Mouse (Mus musculus) intestine, postnatal 0 days (tissue): ENCODE measurements around the gene Gal3st3. TPM values are rescaled to one million over a fixed set of nuclear protein-coding genes. Genes with fewer than 3 reads are reported as not detected.

Experiments
- ATAC-seq: fragments of 200-750 bp; cut with Nextera tagmentation; 2 replicates; pipeline ENCODE4 v1.8.0; 2017; ENCODE audit warnings: mild to moderate bottlenecking, moderate TSS enrichment, moderate library complexity
- H3K27ac ChIP-seq: fragments of 300-500 bp; sonication (generic); 2 replicates; pipeline ENCODE4 v1.5.1; 2014; ENCODE audit warnings: mild to moderate bottlenecking, low read depth, low read length, moderate library complexity
- H3K27me3 ChIP-seq: fragments of 300-500 bp; sonication (generic); replicated peaks from 2 replicates; pipeline ENCODE4 v1.6.1; 2014; ENCODE audit warnings: low read length, mixed read lengths; ENCODE audit not compliant: control insufficient read depth, insufficient read depth
- H3K36me3 ChIP-seq: fragments of 300-500 bp; sonication (generic); 2 replicates; pipeline ENCODE4 v1.6.1; 2014; ENCODE audit warnings: mild to moderate bottlenecking, moderate library complexity; ENCODE audit not compliant: control insufficient read depth, insufficient read depth
- H3K4me1 ChIP-seq: fragments of 300-500 bp; sonication (generic); replicated peaks from 2 replicates; pipeline ENCODE4 v1.6.1; 2014; ENCODE audit warnings: antibody characterized with exemption, low read length, mixed read lengths; ENCODE audit not compliant: control insufficient read depth, insufficient read depth
- H3K4me2 ChIP-seq: fragments of 300-500 bp; sonication (generic); replicated peaks from 2 replicates; pipeline ENCODE4 v1.6.1; 2014; ENCODE audit warnings: low read depth, mild to moderate bottlenecking, moderate library complexity
- H3K4me3 ChIP-seq: fragments of 300-500 bp; sonication (generic); 2 replicates; pipeline ENCODE4 v1.5.1; 2014; ENCODE audit warnings: low read depth, low read length
- H3K9ac ChIP-seq: fragments of 300-500 bp; sonication (generic); 2 replicates; pipeline ENCODE4 v1.6.1; 2014; ENCODE audit warnings: mild to moderate bottlenecking, low read depth, low read length
- H3K9me3 ChIP-seq: fragments of 300-500 bp; sonication (generic); 2 replicates; pipeline ENCODE4 v1.6.1; 2016; ENCODE audit warnings: mixed run types; ENCODE audit not compliant: control insufficient read depth
- CTCF ChIP-seq: sonication (generic); IDR thresholded peaks from 2 replicates; pipeline ENCODE4 v1.5.1; 2016; ENCODE audit warnings: low read depth, mild to moderate bottlenecking, control low read depth, antibody characterized with exemption, moderate library complexity
- WGBS: fragments of 180-500 bp; shearing (Covaris S2); extraction: QIAGEN DNeasy Blood & Tissue Kit; methylation state at CpG from one replicate; pipeline ENCODE4 v1.1.7; 2014; 5-methylcytosine and 5-hydroxymethylcytosine counted together
- polyA plus RNA-seq: library from polyadenylated mRNA; unstranded; fragments of >200 nt; fragmentation: Nextera tagmentation; extraction: Ambion mirVana; gene quantifications from 2 replicates; pipeline ENCODE4 v1.2.1, GENCODE M21; 2015

The Gal3st3 gene
- polyA plus RNA-seq, 1 experiment from 2014 or later = 0.55 TPM

GRCm38 (mm10) chr19:5276531-5276930 is 21.6 kb upstream of the Gal3st3 start:
- no peak overlapping the region for H3K4me2 ChIP-seq
- whole genome bisulfite sequencing = 90% methylated on average over 2 of the region's 2 CpGs
- peak; percentile 31 for TF ChIP-seq CTCF
- no peak overlapping the region for H3K4me3 ChIP-seq
- H3K27me3 ChIP-seq = no peaks in the 10 kb centered on the region
- H3K9me3 ChIP-seq = no peaks in the 10 kb centered on the region
- H3K9ac ChIP-seq = no peak overlapping the region
- 0 out of 2 replicates have a peak, but pooled peaks cover 3% of the 10 kb centered on the region for H3K4me1 ChIP-seq
- no peak for ATAC-seq
- H3K36me3 ChIP-seq = peaks cover 49% of the 10 kb centered on the region
- H3K27ac ChIP-seq = no peak overlapping the region

- Histone ChIP-seq H3K27ac (no peak overlapping the region), H3K27me3 (no peaks in the 10 kb centered on the region), H3K4me1 (0 out of 2 replicates have a peak, but pooled peaks cover 2% of the 10 kb centered on the region), H3K36me3 (peaks cover 55% of the 10 kb centered on the region), H3K9ac (no peak overlapping the region), H3K4me3 (no peak overlapping the region), H3K4me2 (no peak overlapping the region), H3K9me3 (no peaks in the 10 kb centered on the region)
- peak; percentile 52 for TF ChIP-seq CTCF
- WGBS = 85% methylated on average over 3 of the region's 3 CpGs
- ATAC-seq = no peak
Observed at GRCm38 (mm10) chr19:5277140-5277539, 21.0 kb upstream of the Gal3st3 start.

GRCm38 (mm10) chr19:5278381-5278780 is 19.8 kb upstream of the Gal3st3 start:
- Histone ChIP-seq H3K9me3 (no peaks in the 10 kb centered on the region), H3K4me2 (no peak overlapping the region), H3K4me1 (no peaks in the 10 kb centered on the region), H3K36me3 (peaks cover 67% of the 10 kb centered on the region), H3K4me3 (no peak overlapping the region), H3K9ac (no peak overlapping the region), H3K27me3 (no peaks in the 10 kb centered on the region), H3K27ac (no peak overlapping the region)
- no peak for TF ChIP-seq CTCF
- 43% methylated on average over 8 of the region's 8 CpGs for WGBS
- ATAC-seq = peak; percentile 75

- under 1% methylated on average over 46 of the region's 46 CpGs for WGBS
- ATAC-seq = peak; percentile 98
- no peaks in the 10 kb centered on the region for H3K27me3 ChIP-seq
Observed at GRCm38 (mm10) chr19:5294972-5295735, 3.0 kb upstream of the Gal3st3 start, which contains the start of gene Sf3b2. TSS of gene Sf3b2 (minus strand) at chr19:5295455.

GRCm38 (mm10) chr19:5295736-5296075 is 2.4 kb upstream of the Gal3st3 start:
- H3K9ac ChIP-seq = peak overlapping the region; percentile 34
- no peaks in the 10 kb centered on the region for H3K9me3 ChIP-seq
- H3K27ac ChIP-seq = peak overlapping the region; percentile 41; the same call in 1 of the 2 replicates
- no peak for TF ChIP-seq CTCF
- ATAC-seq = peak; percentile 48
- peaks cover 5% of the 10 kb centered on the region; the same call in 1 of the 2 replicates for H3K4me1 ChIP-seq
- no peaks in the 10 kb centered on the region for H3K27me3 ChIP-seq
- 4% methylated on average over 13 of the region's 13 CpGs for WGBS
- peak overlapping the region; percentile 85 for H3K4me2 ChIP-seq
- H3K4me3 ChIP-seq = peak overlapping the region; percentile 97
- H3K36me3 ChIP-seq = peaks cover 23% of the 10 kb centered on the region

More at GRCm38 (mm10) chr19:5294972-5295735, 3.0 kb upstream of the Gal3st3 start, which contains the start of gene Sf3b2:
- TF ChIP-seq CTCF = peak; percentile 91
- Histone ChIP-seq H3K9me3 (no peaks in the 10 kb centered on the region), H3K27ac (peak within 1 kb of the TSS; percentile 72), H3K4me3 (peak within 1 kb of the TSS; percentile 97), H3K4me2 (peak within 1 kb of the TSS; percentile 85), H3K36me3 (peaks cover 28% of the 10 kb centered on the region), H3K4me1 (peaks cover 5% of the 10 kb centered on the region; the same call in 1 of the 2 replicates), H3K9ac (peak within 1 kb of the TSS; percentile 63)

- no peak overlapping the region for H3K27ac ChIP-seq
- no peaks in the 10 kb centered on the region for H3K9me3 ChIP-seq
- TF ChIP-seq CTCF = no peak
- H3K36me3 ChIP-seq = peaks cover 14% of the 10 kb centered on the region
- no peak for ATAC-seq
- no peaks in the 10 kb centered on the region for H3K27me3 ChIP-seq
- peaks cover 5% of the 10 kb centered on the region; the same call in 1 of the 2 replicates for H3K4me1 ChIP-seq
- no peak overlapping the region for H3K4me2 ChIP-seq
- WGBS = 59% methylated on average over 5 of the region's 5 CpGs
- H3K9ac ChIP-seq = no peak overlapping the region
- no peak overlapping the region for H3K4me3 ChIP-seq
Observed at GRCm38 (mm10) chr19:5296630-5297029, 1.5 kb upstream of the Gal3st3 start.
